Mouse (Mus musculus): ENCODE measurements around the gene Olfr912.

Olfr912 gene

DNA sequence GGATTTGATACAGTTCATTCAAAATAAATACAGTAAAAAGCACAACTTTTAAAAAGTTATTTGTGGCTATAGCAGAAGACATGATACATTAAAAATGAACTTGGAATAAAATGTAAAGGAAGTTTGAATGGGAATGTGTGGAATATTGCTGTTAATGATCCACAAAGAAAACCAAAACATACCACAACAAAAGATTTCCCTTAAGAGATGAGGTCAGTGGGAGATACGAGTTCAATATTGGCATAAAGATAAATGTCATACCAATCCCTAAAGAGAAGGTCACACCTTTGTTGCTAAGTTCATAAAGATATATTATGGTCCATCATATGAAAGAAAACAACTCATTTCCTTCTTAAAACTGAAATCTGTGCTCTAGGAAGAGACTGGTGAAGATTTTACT is at the start of gene Olfr912:
Olfr912 (plus strand) TSS at position 301 of the 400 bp plus-strand sequence.
- 59% methylated on average over 1 of the region's 1 CpGs for WGBS

DNA sequence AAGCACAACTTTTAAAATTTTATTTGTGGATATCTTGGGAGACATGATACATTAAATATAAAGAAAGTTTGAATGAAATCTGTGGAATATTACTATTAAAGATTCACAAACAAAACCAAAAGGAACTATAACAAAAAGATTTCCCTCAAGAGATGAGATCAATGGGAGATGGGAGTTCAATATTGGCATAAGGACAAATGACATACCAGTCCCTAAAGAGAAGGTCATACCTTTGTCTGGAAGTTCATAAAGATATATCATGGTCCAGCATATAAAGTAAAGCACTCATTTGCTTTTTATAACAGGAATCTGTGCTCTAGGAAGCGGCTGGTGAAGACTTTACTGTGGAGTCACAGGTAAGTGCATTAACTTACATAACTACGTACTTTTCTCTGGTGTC is 42.4 kb upstream of the Olfr912 start, which contains the start of gene Olfr910:
Olfr910 (plus strand) TSS at position 301 of the 400 bp plus-strand sequence.
- WGBS: 93% methylated on average over 2 of the region's 2 CpGs

DNA sequence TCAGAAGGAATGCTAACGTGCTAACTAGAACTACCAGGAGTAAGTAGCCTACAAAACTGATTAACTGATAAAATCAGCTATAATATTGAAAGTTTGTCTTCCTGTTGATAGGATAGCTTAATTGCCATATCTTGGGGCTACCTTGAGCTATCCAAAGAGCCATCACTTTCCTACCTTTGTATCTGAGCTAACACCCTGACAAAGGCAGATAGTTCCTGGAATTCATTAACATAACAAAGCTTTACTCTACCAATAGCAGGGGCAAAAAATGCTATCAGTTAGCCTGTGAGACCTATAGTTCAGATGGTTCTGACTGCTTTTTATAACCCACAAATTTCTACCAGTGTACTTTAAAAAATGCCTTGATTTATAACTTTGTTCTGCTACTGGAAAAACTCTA is 11.1 kb downstream of the Olfr912 start:
- WGBS: 50% methylated on average over 1 of the region's 1 CpGs

GRCm38 (mm10) chr9:38592459-38592858 is 12.5 kb downstream of the Olfr912 start, which contains the start of gene Olfr913:
Gene Olfr913, plus strand, starts transcription at chr9:38592759.
- 41% methylated on average over 2 of the region's 2 CpGs for WGBS

- WGBS: 72% methylated on average over 2 of the region's 2 CpGs
Measured at GRCm38 (mm10) chr9:38604802-38605201, 24.8 kb downstream of the Olfr912 start, which contains the start of gene Olfr914. Gene Olfr914, plus strand, starts transcription at chr9:38605102.

DNA sequence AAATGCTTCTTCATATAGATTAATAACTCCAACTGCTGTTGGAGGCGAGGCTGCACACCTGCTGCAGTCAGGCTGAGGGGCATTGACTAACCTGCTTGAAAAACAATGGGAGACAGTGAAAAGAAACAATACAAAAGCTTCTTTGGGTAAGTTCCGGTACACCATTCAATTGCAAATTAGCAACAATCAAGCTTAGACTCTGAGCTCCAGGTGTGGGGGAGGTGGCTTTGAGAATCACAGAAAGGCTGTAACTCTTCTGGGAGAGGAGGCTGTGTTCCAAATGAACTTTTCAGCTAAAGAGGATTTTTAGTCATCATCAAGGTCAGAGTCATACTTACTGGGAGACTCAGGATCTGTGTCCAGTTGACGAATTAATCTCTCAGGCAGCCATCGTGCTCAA is 52.4 kb downstream of the Olfr912 start:
- 72% methylated on average over 4 of the region's 4 CpGs for WGBS

Data from cerebral cortex, adult 2 months (tissue).